Mouse (Mus musculus) cerebellum, adult (tissue): ENCODE measurements around the gene Dtl.
A peak's percentile ranks its signal among the peaks of the same experiment; 100 is the strongest.

ENCODE experiments used
- ATAC-seq: cut with Nextera tagmentation; 2 replicates; pipeline ENCODE4 v1.9.2; 2017; ENCODE audit warnings: mild to moderate bottlenecking, moderate library complexity, mixed read lengths; ENCODE audit not compliant: insufficient number of reproducible peaks, low FRiP score, low TSS enrichment

Dtl gene

GRCm38 (mm10) chr1:191575458-191576247 lies at the start of gene Dtl, which contains the start of gene Ints7:
Gene Dtl (minus strand): TSS chr1:191575544.
Gene Ints7 (plus strand): TSS chr1:191575636.
- ATAC-seq: peak; percentile 95

- no peak for ATAC-seq
Measured at GRCm38 (mm10) chr1:191625026-191625425, 49.7 kb upstream of the Dtl start.

- ATAC-seq: no peak
Measured at GRCm38 (mm10) chr1:191624492-191624891, 49.1 kb upstream of the Dtl start.

GRCm38 (mm10) chr1:191622801-191623200 lies 47.5 kb upstream of the Dtl start:
- ATAC-seq: no peak

GRCm38 (mm10) chr1:191621096-191621495 lies 45.8 kb upstream of the Dtl start:
- no peak for ATAC-seq

- no peak for ATAC-seq
Measured at GRCm38 (mm10) chr1:191618067-191618766, 42.9 kb upstream of the Dtl start.

- ATAC-seq: no peak
Measured at GRCm38 (mm10) chr1:191617589-191617988, 42.2 kb upstream of the Dtl start.

GRCm38 (mm10) chr1:191616245-191616644 lies 40.9 kb upstream of the Dtl start:
- ATAC-seq: no peak

GRCm38 (mm10) chr1:191612877-191613276 lies 37.5 kb upstream of the Dtl start:
- no peak for ATAC-seq

GRCm38 (mm10) chr1:191611686-191612085 lies 36.3 kb upstream of the Dtl start:
- ATAC-seq: no peak

- ATAC-seq: no peak
Measured at GRCm38 (mm10) chr1:191610357-191610756, 35.0 kb upstream of the Dtl start.

GRCm38 (mm10) chr1:191609578-191609977 lies 34.2 kb upstream of the Dtl start:
- no peak for ATAC-seq

GRCm38 (mm10) chr1:191609051-191609450 lies 33.7 kb upstream of the Dtl start:
- ATAC-seq: no peak

GRCm38 (mm10) chr1:191604690-191605089 lies 29.3 kb upstream of the Dtl start:
- ATAC-seq: no peak

- ATAC-seq: no peak
Measured at GRCm38 (mm10) chr1:191599210-191599609, 23.9 kb upstream of the Dtl start.

GRCm38 (mm10) chr1:191596076-191596475 lies 20.7 kb upstream of the Dtl start:
- no peak for ATAC-seq

- no peak for ATAC-seq
Measured at GRCm38 (mm10) chr1:191592016-191592720, 16.8 kb upstream of the Dtl start.

- ATAC-seq: no peak
Measured at GRCm38 (mm10) chr1:191588749-191589148, 13.4 kb upstream of the Dtl start.

- no peak for ATAC-seq
Measured at GRCm38 (mm10) chr1:191587062-191587461, 11.7 kb upstream of the Dtl start.

GRCm38 (mm10) chr1:191585704-191586103 lies 10.4 kb upstream of the Dtl start:
- no peak for ATAC-seq

- no peak for ATAC-seq
Measured at GRCm38 (mm10) chr1:191584483-191584882, 9.1 kb upstream of the Dtl start.
